Mouse (Mus musculus) stomach, embryonic 14.5 days (tissue): ENCODE measurements around the gene Susd6. TPM values are rescaled to one million over a fixed set of nuclear protein-coding genes. Genes with fewer than 3 reads are reported as not detected.

Experiments
- ATAC-seq: fragments of 200-750 bp; cut with Nextera tagmentation; 2 replicates; pipeline ENCODE4 v1.8.0; 2017; ENCODE audit warnings: low read depth, moderate TSS enrichment; ENCODE audit not compliant: insufficient number of reproducible peaks, insufficient read depth, low FRiP score
- H3K27ac ChIP-seq: fragments of 300-500 bp; sonication (generic); 2 replicates; pipeline ENCODE4 v1.5.1; 2014; ENCODE audit warnings: mild to moderate bottlenecking, low read length, moderate library complexity, mixed read lengths
- H3K27me3 ChIP-seq: fragments of 300-500 bp; sonication (generic); 2 replicates; pipeline ENCODE4 v1.6.1; 2014; ENCODE audit warnings: low read length, control low read depth, mixed read lengths; ENCODE audit not compliant: control insufficient read depth, insufficient read depth
- H3K36me3 ChIP-seq: fragments of 300-500 bp; sonication (generic); 2 replicates; pipeline ENCODE4 v1.6.1; 2014; ENCODE audit warnings: mild to moderate bottlenecking, control low read depth, low read length, moderate library complexity, mixed read lengths; ENCODE audit not compliant: control insufficient read depth, insufficient read depth
- H3K4me1 ChIP-seq: fragments of 300-500 bp; sonication (generic); 2 replicates; pipeline ENCODE4 v1.6.1; 2014; ENCODE audit warnings: low read length, control low read depth, mixed read lengths; ENCODE audit not compliant: control insufficient read depth, insufficient read depth
- H3K4me2 ChIP-seq: fragments of 300-500 bp; sonication (generic); replicated peaks from 2 replicates; pipeline ENCODE4 v1.6.1; 2014; ENCODE audit warnings: low read depth, low read length, control low read depth
- H3K4me3 ChIP-seq: fragments of 300-500 bp; sonication (generic); 2 replicates; pipeline ENCODE4 v1.5.1; 2014; ENCODE audit warnings: low read depth, low read length, control low read depth
- H3K9ac ChIP-seq: fragments of 300-500 bp; sonication (generic); replicated peaks from 2 replicates; pipeline ENCODE4 v1.6.1; 2014; ENCODE audit warnings: low read depth, mild to moderate bottlenecking, control low read depth, low read length, moderate library complexity, mixed read lengths
- H3K9me3 ChIP-seq: fragments of 300-500 bp; sonication (generic); 2 replicates; pipeline ENCODE4 v1.6.1; 2016; ENCODE audit warnings: low read depth, low read length, control low read depth; ENCODE audit not compliant: control insufficient read depth
- WGBS: fragments of 180-500 bp; shearing (Covaris S2); extraction: QIAGEN DNeasy Blood & Tissue Kit; methylation state at CpG from one replicate; pipeline ENCODE4 v1.1.7; 2014; 5-methylcytosine and 5-hydroxymethylcytosine counted together
- polyA plus RNA-seq: library from polyadenylated mRNA; unstranded; fragments of >200 nt; fragmentation: Nextera tagmentation; extraction: Ambion mirVana; gene quantifications from 2 replicates; pipeline ENCODE4 v1.2.1, GENCODE M21; 2014

Gene Susd6
- polyA plus RNA-seq, 1 experiment from 2014 or later = 20.8 TPM

- H3K9me3 ChIP-seq = no peaks in the 10 kb centered on the region
- ATAC-seq = no peak
- WGBS = 63% methylated on average over 3 of the region's 3 CpGs
- no peak overlapping the region for H3K27ac ChIP-seq
- no peaks in the 10 kb centered on the region for H3K27me3 ChIP-seq
- H3K9ac ChIP-seq = no peak overlapping the region
- no peaks in the 10 kb centered on the region for H3K36me3 ChIP-seq
- no peak overlapping the region for H3K4me2 ChIP-seq
- H3K4me3 ChIP-seq = no peak overlapping the region
- no peaks in the 10 kb centered on the region for H3K4me1 ChIP-seq
Measured at GRCm38 (mm10) chr12:80928881-80929280, 138.6 kb downstream of the Susd6 start.

- 77% methylated on average over 7 of the region's 7 CpGs for WGBS
- no peak overlapping the region for H3K27ac ChIP-seq
- H3K27me3 ChIP-seq = no peaks in the 10 kb centered on the region
- no peaks in the 10 kb centered on the region for H3K36me3 ChIP-seq
- no peaks in the 10 kb centered on the region for H3K4me1 ChIP-seq
- no peak overlapping the region for H3K9ac ChIP-seq
- H3K4me2 ChIP-seq = no peak overlapping the region
- H3K9me3 ChIP-seq = no peaks in the 10 kb centered on the region
- ATAC-seq = no peak
- no peak overlapping the region for H3K4me3 ChIP-seq
Measured at GRCm38 (mm10) chr12:80930141-80930540, 139.8 kb downstream of the Susd6 start.

Other genes with a start within 250 kb of the Susd6 start
- gene Slc39a9, start 146.6 kb upstream of the Susd6 start, polyA plus RNA-seq = 27.0 and 32.0 TPM in 2 replicates
- gene Erh, start 146.2 kb upstream of the Susd6 start, polyA plus RNA-seq = 250 and 271 TPM in 2 replicates
- gene Plekhd1, start 97.9 kb upstream of the Susd6 start, polyA plus RNA-seq = 3.9 and 6.5 TPM in 2 replicates
- gene Ccdc177, start 29.8 kb upstream of the Susd6 start, polyA plus RNA-seq = 0.25 and 0.26 TPM in 2 replicates
- 312 and 364 TPM in 2 replicates for gene Srsf5, start 155.0 kb downstream of the Susd6 start, polyA plus RNA-seq
- 1.1 and 1.3 TPM in 2 replicates for gene Slc10a1, start 178.2 kb downstream of the Susd6 start, polyA plus RNA-seq
- gene Smoc1, start 236.3 kb downstream of the Susd6 start, polyA plus RNA-seq = 4.7 and 5.3 TPM in 2 replicates